Mouse (Mus musculus) erythroblast, embryonic 14.5 days (primary cell): ENCODE results near the gene Myt1l.

Experiments
- GATA1 ChIP-seq: IDR thresholded peaks from 2 replicates; pipeline ENCODE4 v1.6.1; 2012; ENCODE audit warnings: low read length, inconsistent platforms, mixed read lengths
- TAL1 ChIP-seq: IDR thresholded peaks from 3 replicates; pipeline ENCODE4 v1.6.1; 2012; ENCODE audit warnings: low read length, inconsistent platforms, mixed read lengths

DNA sequence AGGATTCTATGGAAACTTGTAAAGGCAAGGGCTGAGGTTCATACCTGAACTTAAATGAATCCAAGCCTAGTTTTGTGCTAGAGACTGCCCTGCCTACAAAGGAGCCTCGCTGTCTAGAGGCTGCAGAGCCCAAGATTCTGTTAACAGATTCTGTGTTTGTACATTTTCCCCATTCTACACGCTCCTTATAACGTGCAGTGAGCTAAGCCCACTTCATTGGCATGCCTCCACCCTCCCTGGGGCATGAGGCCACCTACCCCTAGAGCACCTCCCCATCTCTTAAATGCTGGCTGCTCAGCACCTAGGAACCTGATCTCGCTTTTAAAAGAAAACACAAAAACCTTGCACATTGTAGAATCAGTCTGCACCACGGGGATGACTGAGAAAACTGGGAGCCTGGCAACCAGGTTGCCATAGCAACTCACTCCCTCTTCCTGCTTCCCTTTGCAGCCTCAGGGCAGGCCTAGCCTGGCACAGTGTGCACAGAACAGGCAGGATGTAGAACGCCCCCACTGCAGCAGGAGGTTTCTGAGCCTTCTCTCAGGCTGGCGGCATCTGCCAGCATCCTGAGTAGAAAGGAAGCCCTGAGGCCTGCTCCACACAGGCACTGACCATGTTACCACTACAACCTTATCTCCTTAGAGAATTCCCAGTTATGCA lies 344.1 kb downstream of the Myt1l start:
- TF ChIP-seq GATA1 (no peak), TAL1 (no peak)
